Mouse (Mus musculus) embryonic stem cell, embryonic (primary cell): Measurements from ENCODE around the gene Cobl.

Experiments used
- CTCF ChIA-PET, 4 experiments: fragments of 300-600 bp in 2 of 4; fragments of 350-600 bp in 2 of 4; sonication (Branson Sonifier 250); formaldehyde crosslinking; loops; one replicate each; lab custom pipeline; 2022; ENCODE audit warnings: inconsistent platforms in 2 of 4; lab: Charles Lee
- POLR2A ChIA-PET, 4 experiments: fragments of 300-600 bp in 2 of 4; fragments of 350-600 bp in 2 of 4; sonication (Branson Sonifier 250); formaldehyde crosslinking; loops; one replicate each; lab custom pipeline; 2022; ENCODE audit warnings: antibody characterized with exemption in 4 of 4, inconsistent platforms in 1 of 4; lab: Charles Lee

The Cobl gene

DNA sequence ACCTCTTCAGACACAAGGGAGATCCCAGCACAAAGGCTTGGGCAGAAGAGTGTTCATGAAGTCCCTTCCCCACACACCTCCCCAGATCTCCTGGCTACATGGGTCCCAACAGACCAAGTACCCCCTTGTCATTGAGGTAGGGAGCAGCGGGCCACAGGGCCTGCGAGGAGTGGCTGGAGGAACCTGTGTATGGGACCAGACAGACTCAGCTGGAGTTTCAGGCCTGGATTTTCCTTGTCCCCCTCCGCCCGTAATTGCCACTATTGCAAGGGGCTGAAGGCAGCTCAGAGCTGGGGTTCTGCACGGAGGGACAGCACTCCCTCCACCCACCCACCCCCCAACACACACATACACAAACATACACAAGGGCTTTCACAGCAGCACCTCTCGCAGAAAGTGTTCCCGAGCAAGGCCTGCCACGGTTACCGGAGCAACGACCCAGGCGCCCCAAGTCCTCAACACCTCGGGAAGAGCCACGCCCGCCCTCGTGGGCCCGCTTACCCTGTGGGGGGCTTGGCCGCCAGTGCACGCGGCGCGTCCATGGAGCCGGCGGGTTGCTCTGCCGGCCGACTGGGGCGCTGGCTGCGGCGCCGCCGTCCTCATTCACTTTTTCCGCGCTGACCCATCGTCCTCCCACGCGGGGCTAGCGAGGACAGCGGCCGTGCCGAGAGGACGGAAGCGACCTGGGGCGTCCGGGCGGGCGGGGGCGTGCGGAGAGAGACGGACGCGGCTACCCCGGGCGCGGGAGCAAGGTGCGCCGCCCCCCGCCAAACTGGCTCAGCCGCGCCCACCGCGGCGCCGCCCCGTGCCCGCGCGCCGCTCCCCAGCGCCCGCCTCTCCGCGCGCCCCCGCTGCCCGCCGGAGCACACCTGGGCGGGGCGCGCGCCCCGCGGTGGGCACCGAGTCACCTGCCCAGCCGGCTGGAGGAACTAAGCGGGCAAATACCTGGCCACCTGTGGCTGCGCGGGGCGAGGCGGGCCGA is at the start of gene Cobl:
TSS of gene Cobl (minus strand) at position 780 of the 982 bp plus-strand sequence.
- ChIA-PET CTCF (no interaction called here), POLR2A (interaction anchor here in 3 of 4 experiments (0.6 to 2.8 kb wide), 32 partner anchors 9 to 667 kb away, joined by 3 to 13 read pairs (median 4); partner anchors contain the start of gene Fignl1 (in 1 of the 3))

- ChIA-PET POLR2A (no interaction called here), CTCF (interaction anchor here in 1 of 4 experiments (1.4 kb wide), 1 partner anchor 18 kb away, joined by 3 read pairs; no protein-coding TSS in a partner anchor)
These were observed 49.0 kb upstream of the Cobl start for GRCm38 (mm10) chr11:12513796-12514195.

DNA sequence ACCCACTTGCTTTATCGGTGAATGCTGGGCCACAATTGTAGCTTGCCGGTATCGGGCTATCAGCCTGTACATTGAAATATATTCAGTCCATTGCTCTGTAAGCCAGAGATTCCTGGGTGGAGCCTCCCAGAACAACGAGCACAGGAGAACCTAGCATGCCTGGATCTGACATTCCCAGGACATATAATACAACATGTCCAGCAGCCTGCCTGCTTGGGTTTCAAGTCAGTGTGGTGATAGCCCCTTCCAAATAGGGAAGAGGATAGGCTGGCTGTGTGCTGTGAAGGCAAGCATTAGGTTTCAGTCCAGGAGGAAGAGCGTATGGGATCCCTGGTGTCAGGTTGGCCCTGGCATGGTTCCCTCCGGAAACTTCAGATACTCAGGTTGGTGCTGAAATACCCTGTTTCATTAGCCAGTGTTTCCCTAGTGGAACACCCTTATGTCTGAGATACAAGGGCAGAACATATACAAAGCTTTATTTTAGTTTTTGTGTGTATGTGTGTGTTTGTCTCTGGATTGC is 41.7 kb upstream of the Cobl start:
- ChIA-PET CTCF (interaction anchor here in 1 of 4 experiments (1.0 kb wide), 1 partner anchor 10 kb away, joined by 3 read pairs; no protein-coding TSS in a partner anchor), POLR2A (interaction anchor here in 1 of 4 experiments (0.7 to 1.4 kb wide), 3 partner anchors 8 to 43 kb away, joined by 3 read pairs; no protein-coding TSS in a partner anchor)

GRCm38 (mm10) chr11:12503756-12504155 is 39.0 kb upstream of the Cobl start:
- POLR2A ChIA-PET = interaction anchor here in 1 of 4 experiments (0.6 to 1.2 kb wide), 2 partner anchors 40 to 166 kb away, joined by 3 to 4 read pairs; no protein-coding TSS in a partner anchor

DNA sequence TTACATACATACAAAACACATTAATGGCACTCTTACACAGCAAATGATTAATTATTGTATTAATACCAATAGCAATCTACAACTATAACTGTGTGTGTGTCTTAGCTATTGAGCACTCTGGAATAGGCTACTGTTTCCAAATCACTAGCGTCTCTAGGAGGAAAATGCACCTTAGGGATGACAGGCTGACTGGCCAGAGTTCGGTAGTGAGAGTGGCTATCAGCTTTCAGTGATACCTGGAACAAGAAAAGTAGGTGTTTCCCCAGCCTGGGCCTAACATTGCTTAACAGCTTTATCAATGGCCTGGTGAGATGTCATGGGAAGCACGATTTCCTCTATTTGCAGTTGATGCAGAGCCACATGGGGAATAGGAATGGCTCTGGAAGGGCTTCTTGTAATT is 37.0 kb upstream of the Cobl start:
- ChIA-PET POLR2A (interaction anchor here in 2 of 4 experiments (0.6 to 0.7 kb wide), 2 partner anchors 21 to 129 kb away, joined by 3 to 7 read pairs; no protein-coding TSS in a partner anchor), CTCF (interaction anchor here in 2 of 4 experiments (0.7 to 1.6 kb wide), 3 partner anchors 38 to 128 kb away, joined by 3 to 4 read pairs (median 3); no protein-coding TSS in a partner anchor)

More at GRCm38 (mm10) chr11:12503756-12504155, 39.0 kb upstream of the Cobl start:
- CTCF ChIA-PET = interaction anchor here in 1 of 4 experiments (0.6 to 1.1 kb wide), 2 partner anchors 21 to 130 kb away, joined by 3 to 4 read pairs; no protein-coding TSS in a partner anchor

- ChIA-PET POLR2A (interaction anchor here in 1 of 4 experiments (1.0 kb wide), 1 partner anchor 12 kb away, joined by 3 read pairs; no protein-coding TSS in a partner anchor), CTCF (no interaction called here)
These were observed 29.0 kb upstream of the Cobl start for GRCm38 (mm10) chr11:12493791-12494190.

GRCm38 (mm10) chr11:12479856-12480403 is 15.2 kb upstream of the Cobl start:
- ChIA-PET POLR2A (interaction anchor here in 2 of 4 experiments (0.6 to 1.3 kb wide), 3 partner anchors 10 to 22 kb away, joined by 3 to 7 read pairs (median 3); no protein-coding TSS in a partner anchor), CTCF (no interaction called here)

DNA sequence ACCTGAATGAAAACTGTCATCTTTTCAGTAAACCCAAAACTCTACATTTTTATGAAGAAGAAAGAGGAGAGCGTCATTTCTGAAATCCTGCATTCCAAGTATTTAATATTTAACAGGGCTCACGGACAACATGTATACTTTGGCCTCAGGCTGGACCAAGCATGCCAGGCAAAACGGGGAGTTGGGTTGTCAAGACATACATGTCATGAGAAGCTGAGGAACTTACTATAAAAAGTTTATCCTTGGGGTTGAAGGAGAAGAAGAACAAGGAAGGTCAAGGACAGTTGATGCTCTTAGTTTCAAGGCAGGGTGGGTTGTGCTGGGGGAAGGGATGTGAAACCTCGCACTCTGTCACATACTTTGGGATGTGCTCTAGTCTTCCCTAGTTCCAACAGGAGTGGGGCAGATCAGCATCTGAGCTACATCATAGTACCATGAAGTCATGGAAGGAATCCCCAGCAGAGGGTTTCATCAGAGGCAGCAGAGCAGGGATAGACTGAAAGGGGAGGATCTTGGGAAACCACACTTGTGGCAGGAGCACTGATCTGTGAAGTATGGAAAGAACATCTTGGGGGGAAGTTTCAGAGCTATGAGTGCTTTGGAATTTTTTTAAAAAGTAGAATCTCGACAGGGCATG is 9.7 kb upstream of the Cobl start:
- ChIA-PET POLR2A (interaction anchor here in 1 of 4 experiments (0.8 to 2.1 kb wide), 4 partner anchors 14 to 66 kb away, joined by 3 to 4 read pairs (median 3); no protein-coding TSS in a partner anchor), CTCF (no interaction called here)

DNA sequence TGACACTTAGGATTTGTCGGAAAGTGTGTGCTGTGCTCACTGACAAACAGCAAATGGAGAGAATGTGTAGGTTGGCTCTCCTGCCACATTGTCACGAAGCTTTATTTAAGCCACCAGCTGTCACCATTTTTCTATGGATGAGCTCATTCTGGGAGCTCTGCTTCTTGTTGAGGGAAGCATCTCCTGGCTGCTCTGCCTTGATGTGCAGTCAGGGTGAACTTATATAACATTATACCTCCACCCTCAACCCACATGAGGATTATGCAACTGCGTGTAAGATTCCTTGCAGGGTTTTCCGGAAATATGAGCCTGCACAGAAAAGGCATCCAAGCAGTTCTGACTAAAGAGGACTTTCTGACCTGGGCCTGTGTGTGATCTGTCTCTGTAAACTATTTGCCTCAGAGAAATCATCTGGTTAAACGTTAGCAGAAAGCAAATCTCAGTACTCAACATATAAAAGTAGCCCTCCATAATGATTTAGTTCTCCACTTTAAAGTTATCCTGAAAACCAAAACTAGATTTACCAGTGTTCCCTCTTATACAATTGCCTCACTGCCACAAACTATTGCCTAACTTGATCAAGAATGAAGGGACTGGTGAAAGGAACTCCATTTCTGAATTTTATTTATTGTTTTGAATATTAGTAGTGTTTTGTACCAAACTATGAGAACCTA is 9.0 kb upstream of the Cobl start:
- ChIA-PET POLR2A (interaction anchor here in 3 of 4 experiments (1.0 to 2.1 kb wide), 7 partner anchors 10 to 47 kb away, joined by 3 to 5 read pairs (median 3); no protein-coding TSS in a partner anchor), CTCF (no interaction called here)

DNA sequence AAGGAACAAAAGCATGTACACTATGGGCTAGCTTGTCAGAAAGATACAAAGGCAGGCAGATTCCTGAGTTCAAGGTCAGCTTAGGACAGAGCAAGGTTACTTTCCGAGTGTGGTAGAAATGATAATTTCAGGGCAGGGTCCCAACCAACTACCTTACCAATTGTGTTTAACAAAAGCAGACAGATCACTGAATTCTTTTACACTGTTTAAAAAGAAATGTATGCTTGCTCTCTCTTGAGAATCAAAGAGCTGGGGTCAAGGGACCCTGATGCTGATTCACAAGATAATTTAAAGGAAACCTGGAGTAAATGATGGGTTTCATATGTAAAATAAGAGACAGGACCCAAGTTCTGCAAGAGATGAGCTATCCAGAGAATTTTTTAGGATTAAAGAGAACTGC is 4.9 kb upstream of the Cobl start:
- CTCF ChIA-PET = interaction anchor here in 2 of 4 experiments (1.4 to 1.5 kb wide), 2 partner anchors 96 kb away, joined by 3 read pairs; no protein-coding TSS in a partner anchor
- POLR2A ChIA-PET = interaction anchor here (0.6 to 3.3 kb wide), 36 partner anchors 8 to 660 kb away, joined by 3 to 40 read pairs (median 4); partner anchors contain the start of gene Fignl1 (in 2 of the 4)

GRCm38 (mm10) chr11:12468661-12469060 is 3.9 kb upstream of the Cobl start:
- CTCF ChIA-PET = interaction anchor here in 1 of 4 experiments (1.4 kb wide), 1 partner anchor 95 kb away, joined by 3 read pairs; no protein-coding TSS in a partner anchor
- POLR2A ChIA-PET = interaction anchor here in 3 of 4 experiments (0.7 to 3.3 kb wide), 11 partner anchors 9 to 64 kb away, joined by 3 to 40 read pairs (median 6); no protein-coding TSS in a partner anchor

DNA sequence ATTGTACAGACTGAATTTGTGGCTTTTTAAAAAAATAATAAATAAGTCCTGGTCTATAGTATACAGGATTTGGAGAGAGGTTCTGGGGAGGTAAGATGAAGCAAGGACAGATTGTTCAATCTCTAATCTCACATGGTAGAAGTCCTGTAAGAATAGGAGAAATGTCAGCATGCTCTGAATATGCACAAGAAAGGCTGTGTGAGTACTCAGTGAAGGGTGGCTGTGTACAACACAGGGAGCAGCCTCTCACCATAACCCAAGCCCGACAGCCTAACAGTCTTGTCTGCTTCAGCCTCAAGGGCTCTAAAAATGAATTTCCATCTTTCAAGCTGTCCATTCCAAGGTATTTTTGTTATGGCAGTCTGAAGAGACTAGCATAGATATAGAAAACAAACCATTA is 3.1 kb upstream of the Cobl start:
- CTCF ChIA-PET = no interaction called here

GRCm38 (mm10) chr11:12467217-12467616 is 2.5 kb upstream of the Cobl start:
- CTCF ChIA-PET = interaction anchor here in 1 of 4 experiments (0.7 kb wide), 1 partner anchor 74 kb away, joined by 3 read pairs; no protein-coding TSS in a partner anchor
- POLR2A ChIA-PET = interaction anchor here (0.6 to 2.8 kb wide), 31 partner anchors 8 to 658 kb away, joined by 3 to 17 read pairs (median 4); partner anchors contain the start of gene Fignl1 (in 1 of the 4)

More for the DNA sequence above, 3.1 kb upstream of the Cobl start:
- POLR2A ChIA-PET = interaction anchor here (0.6 to 3.3 kb wide), 30 partner anchors 9 to 659 kb away, joined by 3 to 40 read pairs (median 4); partner anchors contain the start of gene Fignl1 (in 1 of the 4)

- ChIA-PET CTCF (interaction anchor here in 1 of 4 experiments (0.7 kb wide), 1 partner anchor 73 kb away, joined by 3 read pairs; no protein-coding TSS in a partner anchor), POLR2A (interaction anchor here (0.5 to 2.8 kb wide), 27 partner anchors 9 to 657 kb away, joined by 3 to 17 read pairs (median 4); no protein-coding TSS in a partner anchor)
These were observed 1.8 kb upstream of the Cobl start for GRCm38 (mm10) chr11:12466606-12467005.

DNA sequence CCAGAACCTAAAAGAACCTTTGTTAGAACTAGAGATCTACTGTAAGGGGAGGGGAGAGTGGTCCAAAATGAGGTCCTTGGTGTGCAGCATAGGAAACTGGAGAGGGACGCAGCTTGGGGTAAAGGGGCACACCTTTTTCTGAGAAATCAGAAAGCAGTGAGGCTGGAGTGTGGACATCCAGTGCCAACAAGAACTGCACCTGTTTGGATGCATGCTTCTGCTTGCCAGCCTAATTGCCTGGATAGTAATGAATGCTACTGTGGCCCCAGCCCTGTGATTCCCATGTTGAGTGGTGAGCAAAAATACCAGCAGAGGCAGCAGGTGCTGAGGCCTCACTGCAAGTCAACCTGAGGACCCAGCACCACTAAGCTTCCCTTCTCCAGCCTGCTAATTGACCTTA is 469 bp upstream of the Cobl start:
- CTCF ChIA-PET = interaction anchor here in 1 of 4 experiments (0.6 kb wide), 1 partner anchor 846 kb away, joined by 3 read pairs; no protein-coding TSS in a partner anchor
- POLR2A ChIA-PET = interaction anchor here in 3 of 4 experiments (0.6 to 2.8 kb wide), 29 partner anchors 8 to 667 kb away, joined by 3 to 17 read pairs (median 3); no protein-coding TSS in a partner anchor

- ChIA-PET POLR2A (interaction anchor here in 3 of 4 experiments (0.6 to 1.8 kb wide), 17 partner anchors 9 to 655 kb away, joined by 3 to 7 read pairs (median 4); partner anchors contain the start of gene Fignl1 (in 1 of the 3)), CTCF (no interaction called here)
These were observed 1.1 kb downstream of the Cobl start for GRCm38 (mm10) chr11:12463615-12464170.
